Mouse (Mus musculus) yolk sac, embryonic 10.5 days (tissue): ENCODE data around the gene Pdpk1.
A peak's percentile ranks its signal among the peaks of the same experiment; 100 is the strongest.
"Not testable (repeated sequence)": the region's sequence is repeated elsewhere in the genome, so short reads cannot be mapped to it uniquely, and the experiment has no call there.

Source experiments
- DNase-seq: peaks from one replicate; pipeline ENCODE4 v3.0.0-alpha.2; 2017; ENCODE audit warnings: low spot score

Gene Pdpk1

GRCm38 (mm10) chr17:24113031-24113430, 37.7 kb downstream of the Pdpk1 start:
- DNase-seq = no peak

GRCm38 (mm10) chr17:24111256-24111655, 39.5 kb downstream of the Pdpk1 start:
- DNase-seq = no peak

- no peak for DNase-seq
These were observed 41.8 kb downstream of the Pdpk1 start for GRCm38 (mm10) chr17:24108896-24109295.

- DNase-seq = no peak
These were observed 45.6 kb downstream of the Pdpk1 start for GRCm38 (mm10) chr17:24105111-24105510.

GRCm38 (mm10) chr17:24098354-24098753, 52.4 kb downstream of the Pdpk1 start:
- no peak for DNase-seq

- no peak for DNase-seq
These were observed 60.1 kb downstream of the Pdpk1 start for GRCm38 (mm10) chr17:24090575-24090974.

GRCm38 (mm10) chr17:24086399-24086798, 64.3 kb downstream of the Pdpk1 start:
- DNase-seq = not testable (repeated sequence)

GRCm38 (mm10) chr17:24084593-24084992, 66.1 kb downstream of the Pdpk1 start:
- no peak for DNase-seq

GRCm38 (mm10) chr17:24077101-24077500, 73.6 kb downstream of the Pdpk1 start:
- DNase-seq = no peak

- peak; percentile 93 for DNase-seq
These were observed 77.6 kb downstream of the Pdpk1 start, which contains the start of gene Kctd5 for GRCm38 (mm10) chr17:24072919-24073696. Gene Kctd5 (minus strand): TSS chr17:24073485.

- no peak for DNase-seq
These were observed 81.2 kb downstream of the Pdpk1 start for GRCm38 (mm10) chr17:24069531-24069930.

GRCm38 (mm10) chr17:24068271-24068670, 82.5 kb downstream of the Pdpk1 start:
- DNase-seq = no peak

GRCm38 (mm10) chr17:24062459-24063155, 88.1 kb downstream of the Pdpk1 start:
- DNase-seq = no peak

GRCm38 (mm10) chr17:24057730-24058245, 92.9 kb downstream of the Pdpk1 start:
- DNase-seq = no peak

- peak; percentile 82 for DNase-seq
These were observed 93.8 kb downstream of the Pdpk1 start for GRCm38 (mm10) chr17:24056636-24057625.

GRCm38 (mm10) chr17:24049008-24049407, 101.7 kb downstream of the Pdpk1 start:
- DNase-seq = no peak

GRCm38 (mm10) chr17:24048053-24048452, 102.7 kb downstream of the Pdpk1 start:
- no peak for DNase-seq

- DNase-seq = peak; percentile 23
These were observed 104.7 kb downstream of the Pdpk1 start for GRCm38 (mm10) chr17:24046026-24046425.

GRCm38 (mm10) chr17:24045608-24046007, 105.1 kb downstream of the Pdpk1 start:
- no peak for DNase-seq

GRCm38 (mm10) chr17:24044482-24044881, 106.2 kb downstream of the Pdpk1 start:
- DNase-seq = no peak

- DNase-seq = no peak
These were observed 112.9 kb downstream of the Pdpk1 start, which contains the start of gene Prss27 for GRCm38 (mm10) chr17:24037844-24038243. Gene Prss27 (plus strand): TSS chr17:24038144.

- no peak for DNase-seq
These were observed 113.4 kb downstream of the Pdpk1 start for GRCm38 (mm10) chr17:24037360-24037759.
